Mouse (Mus musculus) stomach, embryonic 16.5 days (tissue): ENCODE results near the gene Tmem237. TPM values are rescaled to one million over a fixed set of nuclear protein-coding genes. Genes with fewer than 3 reads are reported as not detected.

ENCODE experiments used
- ATAC-seq: fragments of 200-750 bp; cut with Nextera tagmentation; 2 replicates; pipeline ENCODE4 v1.8.0; 2017; ENCODE audit warnings: moderate number of reproducible peaks, moderate TSS enrichment; ENCODE audit not compliant: insufficient read depth, low FRiP score
- H3K27ac ChIP-seq: fragments of 300-500 bp; sonication (generic); 2 replicates; pipeline ENCODE4 v1.5.1; 2014; ENCODE audit warnings: low read length
- H3K27me3 ChIP-seq: fragments of 300-500 bp; sonication (generic); 2 replicates; pipeline ENCODE4 v1.6.1; 2014; ENCODE audit warnings: low read length, control low read depth, mixed read lengths; ENCODE audit not compliant: control insufficient read depth, insufficient read depth
- H3K36me3 ChIP-seq: fragments of 300-500 bp; sonication (generic); 2 replicates; pipeline ENCODE4 v1.6.1; 2014; ENCODE audit warnings: low read length; ENCODE audit not compliant: control insufficient read depth, insufficient read depth
- H3K4me1 ChIP-seq: fragments of 300-500 bp; sonication (generic); 2 replicates; pipeline ENCODE4 v1.6.1; 2014; ENCODE audit warnings: low read length, control low read depth, mixed read lengths; ENCODE audit not compliant: control insufficient read depth, insufficient read depth
- H3K4me2 ChIP-seq: fragments of 300-500 bp; sonication (generic); 2 replicates; pipeline ENCODE4 v1.6.1; 2014; ENCODE audit warnings: low read depth, low read length, mixed read lengths
- H3K4me3 ChIP-seq: fragments of 300-500 bp; sonication (generic); replicated peaks from 2 replicates; pipeline ENCODE4 v1.5.1; 2014; ENCODE audit warnings: mild to moderate bottlenecking, low read length
- H3K9ac ChIP-seq: fragments of 300-500 bp; sonication (generic); 2 replicates; pipeline ENCODE4 v1.6.1; 2014; ENCODE audit warnings: low read length
- H3K9me3 ChIP-seq: fragments of 300-500 bp; sonication (generic); replicated peaks from 2 replicates; pipeline ENCODE4 v1.6.1; 2016; ENCODE audit warnings: low read length, control low read depth; ENCODE audit not compliant: control insufficient read depth
- WGBS: fragments of 180-500 bp; shearing (Covaris S2); extraction: QIAGEN DNeasy Blood & Tissue Kit; methylation state at CpG from one replicate; pipeline ENCODE4 v1.1.7; 2014; 5-methylcytosine and 5-hydroxymethylcytosine counted together
- polyA plus RNA-seq: library from polyadenylated mRNA; unstranded; fragments of >200 nt; fragmentation: Nextera tagmentation; extraction: Ambion mirVana; gene quantifications from 2 replicates; pipeline ENCODE4 v1.2.1, GENCODE M21; 2015

The Tmem237 gene
- polyA plus RNA-seq, 1 experiment from 2014 or later = 28.6 TPM

GRCm38 (mm10) chr1:59161396-59161795, 41.2 kb upstream of the Tmem237 start:
- H3K9ac ChIP-seq = no peak overlapping the region
- no peak for ATAC-seq
- no peaks in the 10 kb centered on the region for H3K27me3 ChIP-seq
- H3K27ac ChIP-seq = no peak overlapping the region
- no peak overlapping the region for H3K4me2 ChIP-seq
- no peaks in the 10 kb centered on the region for H3K4me1 ChIP-seq
- H3K9me3 ChIP-seq = no peaks in the 10 kb centered on the region
- 87% methylated on average over 6 of the region's 6 CpGs for WGBS
- H3K4me3 ChIP-seq = no peak overlapping the region
- no peaks in the 10 kb centered on the region for H3K36me3 ChIP-seq

- H3K4me1 ChIP-seq = no peaks in the 10 kb centered on the region
- H3K4me3 ChIP-seq = no peak overlapping the region
- no peak overlapping the region for H3K9ac ChIP-seq
- H3K27ac ChIP-seq = no peak overlapping the region
- ATAC-seq = no peak
- 85% methylated on average over 6 of the region's 6 CpGs for WGBS
- no peaks in the 10 kb centered on the region for H3K36me3 ChIP-seq
- no peaks in the 10 kb centered on the region for H3K27me3 ChIP-seq
- no peaks in the 10 kb centered on the region for H3K9me3 ChIP-seq
- no peak overlapping the region for H3K4me2 ChIP-seq
Observed at GRCm38 (mm10) chr1:59160871-59161270, 40.7 kb upstream of the Tmem237 start.

GRCm38 (mm10) chr1:59159136-59159535, 38.9 kb upstream of the Tmem237 start:
- ATAC-seq = no peak
- H3K9me3 ChIP-seq = no peaks in the 10 kb centered on the region
- no peak overlapping the region for H3K4me2 ChIP-seq
- H3K4me1 ChIP-seq = no peaks in the 10 kb centered on the region
- H3K27ac ChIP-seq = no peak overlapping the region
- WGBS = 76% methylated on average over 3 of the region's 3 CpGs
- no peaks in the 10 kb centered on the region for H3K27me3 ChIP-seq
- H3K4me3 ChIP-seq = no peak overlapping the region
- no peaks in the 10 kb centered on the region for H3K36me3 ChIP-seq
- H3K9ac ChIP-seq = no peak overlapping the region

GRCm38 (mm10) chr1:59158498-59158897, 38.3 kb upstream of the Tmem237 start:
- no peak for ATAC-seq
- Histone ChIP-seq H3K9me3 (no peaks in the 10 kb centered on the region), H3K4me2 (no peak overlapping the region), H3K27me3 (no peaks in the 10 kb centered on the region), H3K27ac (no peak overlapping the region), H3K9ac (no peak overlapping the region), H3K4me3 (no peak overlapping the region), H3K36me3 (no peaks in the 10 kb centered on the region), H3K4me1 (no peaks in the 10 kb centered on the region)
- whole genome bisulfite sequencing = 80% methylated on average over 7 of the region's 7 CpGs

- ATAC-seq = no peak
- 75% methylated on average over 4 of the region's 4 CpGs for WGBS
- H3K27me3 ChIP-seq = no peaks in the 10 kb centered on the region
Observed at GRCm38 (mm10) chr1:59157846-59158245, 37.6 kb upstream of the Tmem237 start.

GRCm38 (mm10) chr1:59152346-59152745, 32.1 kb upstream of the Tmem237 start:
- Histone ChIP-seq H3K27me3 (no peaks in the 10 kb centered on the region), H3K4me1 (no peaks in the 10 kb centered on the region), H3K36me3 (no peaks in the 10 kb centered on the region), H3K27ac (no peak overlapping the region), H3K9ac (no peak overlapping the region), H3K4me3 (no peak overlapping the region), H3K4me2 (no peak overlapping the region), H3K9me3 (no peaks in the 10 kb centered on the region)
- no peak for ATAC-seq
- 71% methylated on average over 4 of the region's 4 CpGs for whole genome bisulfite sequencing

More at GRCm38 (mm10) chr1:59157846-59158245, 37.6 kb upstream of the Tmem237 start:
- Histone ChIP-seq H3K4me3 (no peak overlapping the region), H3K9me3 (no peaks in the 10 kb centered on the region), H3K36me3 (no peaks in the 10 kb centered on the region), H3K9ac (no peak overlapping the region), H3K4me2 (no peak overlapping the region), H3K27ac (no peak overlapping the region), H3K4me1 (no peaks in the 10 kb centered on the region)

GRCm38 (mm10) chr1:59150542-59150941, 30.3 kb upstream of the Tmem237 start:
- no peak overlapping the region for H3K9ac ChIP-seq
- no peak overlapping the region for H3K27ac ChIP-seq
- no peaks in the 10 kb centered on the region for H3K36me3 ChIP-seq
- 74% methylated on average over 5 of the region's 5 CpGs for WGBS
- H3K4me1 ChIP-seq = no peaks in the 10 kb centered on the region
- no peaks in the 10 kb centered on the region for H3K27me3 ChIP-seq
- H3K4me3 ChIP-seq = no peak overlapping the region
- no peak overlapping the region for H3K4me2 ChIP-seq
- ATAC-seq = no peak
- H3K9me3 ChIP-seq = no peaks in the 10 kb centered on the region

- 70% methylated on average over 10 of the region's 10 CpGs for WGBS
- ATAC-seq = no peak
Observed at GRCm38 (mm10) chr1:59144543-59144942, 24.3 kb upstream of the Tmem237 start.

GRCm38 (mm10) chr1:59142809-59143208, 22.6 kb upstream of the Tmem237 start:
- no peaks in the 10 kb centered on the region for H3K36me3 ChIP-seq
- no peak overlapping the region for H3K4me3 ChIP-seq
- no peaks in the 10 kb centered on the region for H3K4me1 ChIP-seq
- no peak overlapping the region for H3K4me2 ChIP-seq
- H3K9me3 ChIP-seq = no peaks in the 10 kb centered on the region
- no peak for ATAC-seq
- H3K27me3 ChIP-seq = no peaks in the 10 kb centered on the region
- H3K27ac ChIP-seq = no peak overlapping the region
- H3K9ac ChIP-seq = no peak overlapping the region

More at GRCm38 (mm10) chr1:59144543-59144942, 24.3 kb upstream of the Tmem237 start:
- Histone ChIP-seq H3K9ac (no peak overlapping the region), H3K4me3 (no peak overlapping the region), H3K9me3 (no peaks in the 10 kb centered on the region), H3K36me3 (no peaks in the 10 kb centered on the region), H3K4me2 (no peak overlapping the region), H3K27ac (no peak overlapping the region), H3K27me3 (no peaks in the 10 kb centered on the region), H3K4me1 (no peaks in the 10 kb centered on the region)

GRCm38 (mm10) chr1:59134419-59134818, 14.2 kb upstream of the Tmem237 start:
- H3K36me3 ChIP-seq = no peaks in the 10 kb centered on the region
- H3K27me3 ChIP-seq = no peaks in the 10 kb centered on the region
- ATAC-seq = no peak
- no peak overlapping the region for H3K9ac ChIP-seq
- H3K9me3 ChIP-seq = no peaks in the 10 kb centered on the region
- no peaks in the 10 kb centered on the region for H3K4me1 ChIP-seq
- 62% methylated on average over 5 of the region's 5 CpGs for WGBS
- H3K27ac ChIP-seq = no peak overlapping the region
- H3K4me3 ChIP-seq = no peak overlapping the region
- H3K4me2 ChIP-seq = no peak overlapping the region
